19 mouse cellular contexts compared by ENCODE assay signal in the genomic region with DNA sequence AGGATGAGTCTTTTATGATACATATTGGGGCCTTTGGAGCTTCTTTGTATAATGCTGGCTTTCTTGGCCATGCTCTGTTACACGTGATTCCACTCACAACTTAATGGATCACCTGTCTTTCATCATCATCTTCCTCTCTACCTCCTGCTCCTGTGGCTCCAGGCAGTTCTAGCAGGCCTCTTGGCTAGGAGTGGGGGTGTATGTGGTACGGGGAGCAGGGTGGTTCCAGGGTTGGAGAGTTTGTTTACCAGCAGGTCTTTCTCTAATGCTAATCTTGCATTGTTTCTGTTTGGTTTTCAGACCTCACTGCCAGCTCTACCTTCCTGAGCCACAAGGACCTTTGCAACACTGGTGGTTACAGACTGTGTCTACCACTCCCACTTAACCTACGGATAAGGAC. TPM values are rescaled to one million over a fixed set of nuclear protein-coding genes. Genes with fewer than 3 reads are reported as not detected.
"Had no signal": no experiment of that assay in that cellular context is flagged by ENCODE, and none has a peak within 500 bp of the region (broad histone marks: within the 10 kb centered on the region; RNA-seq: fewer than 3 reads in every experiment).

Gene Nyx (plus strand): TSS at position 301 of the 400 bp plus-strand sequence.

- H3K4me1 ChIP-seq: midbrain, embryonic 13.5 days had no signal

- H3K9me3 ChIP-seq: liver, embryonic 13.5 days; midbrain, embryonic 10.5 days; midbrain, embryonic 13.5 days; neural tube, embryonic 13.5 days had no signal

- H3K27ac ChIP-seq: kidney, postnatal 0 days; liver, embryonic 13.5 days; macrophage; midbrain, embryonic 10.5 days; midbrain, embryonic 13.5 days; neural tube, embryonic 13.5 days had no signal

- H3K27me3 ChIP-seq: liver, embryonic 13.5 days had no signal

- DNase-seq: kidney, adult 18-20 months; kidney, postnatal 25 days; liver, embryonic 13.5 days; lung, adult 2 months; retina, postnatal 1 day; right cerebral cortex, postnatal 25 days; thymus, adult 18-20 months; thymus, postnatal 36 days had no signal

- H3K36me3 ChIP-seq: liver, embryonic 13.5 days; midbrain, embryonic 10.5 days; midbrain, embryonic 13.5 days; neural tube, embryonic 13.5 days had no signal

- H3K4me3 ChIP-seq: liver, embryonic 13.5 days; midbrain, embryonic 10.5 days; midbrain, embryonic 13.5 days; myocyte; neural tube, embryonic 13.5 days had no signal

- H3K9ac ChIP-seq: liver, embryonic 13.5 days; midbrain, embryonic 13.5 days; neural tube, embryonic 13.5 days had no signal

- ATAC-seq: midbrain, embryonic 13.5 days; midbrain, embryonic 16.5 days had no signal

- H3K4me2 ChIP-seq: liver, embryonic 13.5 days; midbrain, embryonic 13.5 days; neural tube, embryonic 13.5 days had no signal

RNA-seq across cellular contexts. Expression of gene Nyx, which starts in this region (rescaled TPM):
- total RNA-seq: liver, adult 2 months; megakaryocyte, adult 5-6 weeks had no signal
- polyA plus RNA-seq: kidney, embryonic 14.5 days; limb, embryonic 11.5 days; macrophage had no signal
